ENCODE assay signal across 38 mouse cellular contexts in the genomic region with DNA sequence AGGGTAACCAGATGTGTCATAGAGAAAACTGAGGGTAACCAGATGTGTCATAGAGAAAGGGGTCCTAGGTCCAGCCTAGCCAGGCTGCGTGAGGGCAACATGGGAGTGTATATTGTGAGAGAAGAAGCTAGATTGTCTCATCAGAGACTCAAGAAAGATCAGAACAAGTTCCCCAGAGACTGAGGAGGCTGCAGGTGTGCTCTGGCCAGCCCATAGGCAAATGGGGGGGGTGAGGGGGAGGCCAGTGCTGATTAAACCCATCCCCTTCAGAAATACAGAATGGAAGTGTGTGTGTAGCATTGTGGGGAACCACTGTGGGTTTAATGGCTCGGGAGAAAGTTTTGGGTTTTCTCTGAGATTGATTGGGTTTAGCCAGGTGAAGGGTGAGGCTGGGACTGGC. TPM values are rescaled to one million over a fixed set of nuclear protein-coding genes. Genes with fewer than 3 reads are reported as not detected.
"Had no signal": no experiment of that assay in that cellular context is flagged by ENCODE, and none has a peak within 500 bp of the region (broad histone marks: within the 10 kb centered on the region; RNA-seq: fewer than 3 reads in every experiment).

No protein-coding gene starts in this region.

- H3K4me1 ChIP-seq: liver, embryonic 15.5 days had no signal

- H3K9me3 ChIP-seq: limb, embryonic 10.5 days; limb, embryonic 12.5 days; limb, embryonic 13.5 days; limb, embryonic 15.5 days; liver, embryonic 12.5 days; liver, embryonic 13.5 days; liver, embryonic 15.5 days; lung, embryonic 15.5 days; megakaryocyte, embryonic 14.5 days; midbrain, embryonic 10.5 days; midbrain, embryonic 12.5 days; midbrain, embryonic 13.5 days; midbrain, embryonic 15.5 days had no signal

- H3K36me3 ChIP-seq: liver, embryonic 15.5 days; midbrain, embryonic 15.5 days had no signal

- H3K27ac ChIP-seq: left cerebral cortex, adult 2 months; limb, embryonic 10.5 days; limb, embryonic 12.5 days; limb, embryonic 13.5 days; limb, embryonic 15.5 days; liver, embryonic 12.5 days; liver, embryonic 13.5 days; liver, embryonic 14.5 days; liver, embryonic 15.5 days; lung, embryonic 15.5 days; macrophage; midbrain, embryonic 10.5 days; midbrain, embryonic 12.5 days; midbrain, embryonic 13.5 days; midbrain, embryonic 15.5 days had no signal

- H3K27me3 ChIP-seq: limb, embryonic 12.5 days; limb, embryonic 13.5 days; limb, embryonic 15.5 days; lung, embryonic 15.5 days; midbrain, embryonic 12.5 days; midbrain, embryonic 13.5 days; midbrain, embryonic 15.5 days had no signal

- H3K9ac ChIP-seq: limb, embryonic 12.5 days; limb, embryonic 13.5 days; limb, embryonic 15.5 days; liver, embryonic 12.5 days; liver, embryonic 13.5 days; liver, embryonic 14.5 days; liver, embryonic 15.5 days; liver, postnatal 0 days; lung, embryonic 14.5 days; lung, embryonic 15.5 days; midbrain, embryonic 12.5 days; midbrain, embryonic 13.5 days; midbrain, embryonic 15.5 days had no signal

- H3K4me3 ChIP-seq: left cerebral cortex, adult 2 months; limb, embryonic 10.5 days; limb, embryonic 12.5 days; limb, embryonic 13.5 days; limb, embryonic 15.5 days; liver, embryonic 12.5 days; liver, embryonic 13.5 days; liver, embryonic 15.5 days; lung, embryonic 15.5 days; megakaryocyte, embryonic 14.5 days; midbrain, embryonic 10.5 days; midbrain, embryonic 12.5 days; midbrain, embryonic 13.5 days; midbrain, embryonic 15.5 days; myocyte had no signal

- H3K4me2 ChIP-seq: limb, embryonic 12.5 days; limb, embryonic 13.5 days; limb, embryonic 15.5 days; liver, embryonic 11.5 days; liver, embryonic 12.5 days; liver, embryonic 13.5 days; liver, embryonic 15.5 days; lung, embryonic 14.5 days; lung, embryonic 15.5 days; midbrain, embryonic 11.5 days; midbrain, embryonic 12.5 days; midbrain, embryonic 13.5 days; midbrain, embryonic 15.5 days had no signal

- DNase-seq: left cerebral cortex, postnatal 4 days; liver; liver, embryonic 13.5 days; liver, postnatal 0 days; lung, adult 18-20 months; lung, adult 2 months; lung, embryonic 14.5 days; lung, postnatal 10 days; lung, postnatal 14 days; lung, postnatal 36 days; lung, postnatal 4 days; midbrain, embryonic 14.5 days had no signal

RNA-seq across cellular contexts. Expression of gene Tead2, which starts 6.1 kb away (rescaled TPM):
- total RNA-seq: megakaryocyte progenitor cell, adult 5-6 weeks; megakaryocyte, adult 5-6 weeks; megakaryocyte-erythroid progenitor cell, adult 5-6 weeks had no signal
- polyA plus RNA-seq: macrophage had no signal

RNA-seq across cellular contexts. Expression of gene Dkkl1, which starts 9.7 kb away (rescaled TPM):
- total RNA-seq: liver, adult 2 months had no signal
- polyA plus RNA-seq: lung, embryonic 14.5 days; macrophage had no signal

RNA-seq across cellular contexts. Expression of gene Ccdc155, which starts 17.0 kb away (rescaled TPM):
- total RNA-seq: liver, adult 2 months; megakaryocyte progenitor cell, adult 5-6 weeks; megakaryocyte, adult 5-6 weeks; monocyte, adult 5-6 weeks had no signal
- polyA plus RNA-seq: liver, adult 2 months; liver, embryonic 16.5 days; liver, postnatal 0 days; macrophage had no signal

RNA-seq across cellular contexts. Expression of gene Slc6a16, which starts 19.2 kb away (rescaled TPM):
- total RNA-seq: megakaryocyte progenitor cell, adult 5-6 weeks; megakaryocyte, adult 5-6 weeks; megakaryocyte-erythroid progenitor cell, adult 5-6 weeks; monocyte, adult 5-6 weeks had no signal
- polyA plus RNA-seq: limb, embryonic 15.5 days; liver, embryonic 12.5 days; liver, embryonic 13.5 days; liver, embryonic 15.5 days; liver, embryonic 16.5 days; lung, embryonic 14.5 days; lung, embryonic 16.5 days; lung, postnatal 0 days; macrophage; midbrain, embryonic 11.5 days; myocyte had no signal
